In the genomic region with DNA sequence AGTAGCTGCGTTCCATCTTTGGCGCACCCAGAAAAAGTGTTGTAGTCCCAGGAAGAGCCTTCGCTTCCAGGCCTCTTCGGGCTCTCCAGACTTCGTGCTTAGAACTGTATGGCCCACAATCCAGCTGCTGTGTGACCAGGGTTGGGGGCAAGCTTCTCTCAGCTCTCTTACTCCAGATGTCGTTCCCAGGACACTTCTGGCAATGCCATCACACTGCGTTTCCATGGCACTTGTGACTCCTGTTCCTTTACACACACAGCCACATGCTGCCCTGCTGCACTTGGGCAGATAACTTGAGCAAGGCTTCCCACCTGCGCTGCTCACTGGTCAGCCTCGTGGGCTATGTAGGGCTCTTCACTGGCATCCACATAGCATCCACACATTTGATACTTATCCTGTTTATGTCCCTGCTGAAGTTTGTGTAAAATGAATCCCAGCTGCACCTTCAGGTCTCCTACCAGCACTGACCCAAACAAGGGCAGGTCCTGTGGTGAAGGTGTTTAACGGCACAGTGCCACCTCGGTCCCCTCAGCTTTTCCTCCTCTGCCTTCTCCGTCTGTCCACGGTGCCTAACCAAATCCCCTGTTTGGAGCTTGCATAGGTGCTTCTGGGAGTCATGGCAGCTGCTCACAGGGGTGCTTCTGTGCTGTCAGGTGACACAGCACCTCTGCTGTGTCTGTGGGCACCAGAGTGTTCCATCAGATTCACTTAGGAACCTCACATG, we compare ENCODE assay signal across 9 mouse cellular contexts. TPM values are rescaled to one million over a fixed set of nuclear protein-coding genes. Genes with fewer than 3 reads are reported as not detected.
DNase-seq lines count a peak whose midpoint lies in the region; ATAC-seq and TF ChIP-seq lines count a peak whose summit lies in the region.
"Had no signal": no experiment of that assay in that cellular context is flagged by ENCODE, and none has a peak within 500 bp of the region (broad histone marks: within the 10 kb centered on the region; RNA-seq: fewer than 3 reads in every experiment).

No protein-coding gene starts in this region.

- 86% methylated on average over 13 of the region's 13 CpGs for WGBS in lung, embryonic 14.5 days
- 76% methylated on average over 13 of the region's 13 CpGs for WGBS in lung, adult 2 months
- 95% methylated on average over 13 of the region's 13 CpGs for WGBS in forebrain, embryonic 11.5 days
- WGBS in intestine, embryonic 15.5 days = 81% methylated on average over 13 of the region's 13 CpGs
- whole genome bisulfite sequencing in neural tube, embryonic 14.5 days = 80% methylated on average over 13 of the region's 13 CpGs

- no peaks in the 10 kb centered on the region for H3K9me3 ChIP-seq in lung, embryonic 14.5 days (ENCODE audit: low read depth, low read length)
- no peaks in the 10 kb centered on the region for H3K9me3 ChIP-seq in forebrain, embryonic 11.5 days (ENCODE audit: control insufficient read depth, low read length)
- H3K9me3 ChIP-seq in intestine, embryonic 15.5 days = no peaks in the 10 kb centered on the region
- H3K9me3 ChIP-seq in neural tube, embryonic 14.5 days (ENCODE audit: control insufficient read depth, low read length) = no peaks in the 10 kb centered on the region

- H3K27me3 ChIP-seq in lung, embryonic 14.5 days (ENCODE audit: insufficient read depth, low read length) = no peaks in the 10 kb centered on the region
- no peaks in the 10 kb centered on the region for H3K27me3 ChIP-seq in forebrain, embryonic 11.5 days (ENCODE audit: control insufficient read depth, insufficient read depth, low read length)
- H3K27me3 ChIP-seq in intestine, embryonic 15.5 days (replicated peaks) = no peaks in the 10 kb centered on the region
- no peaks in the 10 kb centered on the region for H3K27me3 ChIP-seq in neural tube, embryonic 14.5 days (ENCODE audit: control insufficient read depth, insufficient read depth, low read length)

- no peak overlapping the region for H3K4me3 ChIP-seq in lung, embryonic 14.5 days (ENCODE audit: low read depth, low read length)
- no peak overlapping the region for H3K4me3 ChIP-seq in lung, adult 2 months (replicated peaks; ENCODE audit: extremely low read depth, low read depth, low read length)
- H3K4me3 ChIP-seq in forebrain, embryonic 11.5 days (ENCODE audit: low read depth, low read length) = no peak overlapping the region
- no peak overlapping the region for H3K4me3 ChIP-seq in intestine, embryonic 15.5 days (replicated peaks)
- no peak overlapping the region for H3K4me3 ChIP-seq in neural tube, embryonic 14.5 days (ENCODE audit: low read depth, low read length)
- H3K4me3 ChIP-seq: erythroblast, embryonic 14.5 days had no signal

- H3K4me2 ChIP-seq in lung, embryonic 14.5 days = no peak overlapping the region
- no peak overlapping the region for H3K4me2 ChIP-seq in forebrain, embryonic 11.5 days (ENCODE audit: low read depth, low read length, severe bottlenecking)
- no peak overlapping the region for H3K4me2 ChIP-seq in intestine, embryonic 15.5 days (replicated peaks)
- H3K4me2 ChIP-seq in neural tube, embryonic 14.5 days (ENCODE audit: low read depth, low read length) = no peak overlapping the region

- peaks cover 33% of the 10 kb centered on the region for H3K4me1 ChIP-seq in lung, embryonic 14.5 days (ENCODE audit: insufficient read depth)
- peaks cover 17% of the 10 kb centered on the region for H3K4me1 ChIP-seq in lung, adult 2 months (ENCODE audit: control insufficient read depth, insufficient read depth, low read length)
- peaks cover 15% of the 10 kb centered on the region for H3K4me1 ChIP-seq in forebrain, embryonic 11.5 days (replicated peaks; ENCODE audit: control insufficient read depth, insufficient read depth, low read length)
- H3K4me1 ChIP-seq in intestine, embryonic 15.5 days (replicated peaks) = peaks cover 52% of the 10 kb centered on the region
- H3K4me1 ChIP-seq in neural tube, embryonic 14.5 days (ENCODE audit: control insufficient read depth, insufficient read depth, low read length) = peaks cover 33% of the 10 kb centered on the region

- no peak for TF ChIP-seq CTCF in lung, embryonic 14.5 days (IDR thresholded peaks at IDR 0.05; ENCODE audit: low read depth)
- TF ChIP-seq CTCF in lung, adult 2 months (IDR thresholded peaks at IDR 0.05; ENCODE audit: insufficient read depth, low read length) = no peak

- TF ChIP-seq POLR2A in lung, adult 2 months (IDR thresholded peaks at IDR 0.05; ENCODE audit: borderline replicate concordance, extremely low read depth, low read depth, low read length) = no peak

- ATAC-seq in lung, embryonic 14.5 days (ENCODE audit: insufficient read depth) = no peak
- ATAC-seq in forebrain, embryonic 11.5 days (replicated peaks; ENCODE audit: low FRiP score) = no peak
- no peak for ATAC-seq in intestine, embryonic 15.5 days
- ATAC-seq in neural tube, embryonic 14.5 days (ENCODE audit: low read depth) = no peak

- H3K27ac ChIP-seq in lung, embryonic 14.5 days (ENCODE audit: low read depth) = peak overlapping the region; percentile 98
- H3K27ac ChIP-seq in forebrain, embryonic 11.5 days (ENCODE audit: low read depth, low read length) = peak overlapping the region; percentile 86; the same call in 1 of the 2 replicates
- H3K27ac ChIP-seq in intestine, embryonic 15.5 days = peak overlapping the region; percentile 98
- H3K27ac ChIP-seq in neural tube, embryonic 14.5 days (ENCODE audit: low read depth, low read length) = peak overlapping the region; percentile 97

- H3K36me3 ChIP-seq in lung, embryonic 14.5 days (ENCODE audit: insufficient read depth) = peaks cover 9% of the 10 kb centered on the region; the same call in 1 of the 2 replicates
- no peaks in the 10 kb centered on the region; the same call in 1 of the 2 replicates for H3K36me3 ChIP-seq in forebrain, embryonic 11.5 days (ENCODE audit: control insufficient read depth, insufficient read depth, low read length)
- H3K36me3 ChIP-seq in intestine, embryonic 15.5 days = no peaks in the 10 kb centered on the region
- no peaks in the 10 kb centered on the region for H3K36me3 ChIP-seq in neural tube, embryonic 14.5 days (ENCODE audit: control insufficient read depth, insufficient read depth, low read length)

- DNase-seq in lung, embryonic 14.5 days = no peak
- DNase-seq in lung, adult 2 months = no peak
- no peak for DNase-seq in forebrain, embryonic 11.5 days (ENCODE audit: low spot score)
- DNase-seq in embryo, embryonic 10 days (ENCODE audit: low spot score) = no peak
- DNase-seq in c-Kit-positive CD71-positive TER-119-positive erythroid progenitor cells, embryonic 14.5 days (ENCODE audit: low spot score) = no peak
- no peak for DNase-seq in lung, postnatal 4 days

- H3K9ac ChIP-seq in lung, embryonic 14.5 days = no peak overlapping the region
- H3K9ac ChIP-seq in forebrain, embryonic 11.5 days (ENCODE audit: low read length) = no peak overlapping the region
- no peak overlapping the region for H3K9ac ChIP-seq in intestine, embryonic 15.5 days
- no peak overlapping the region for H3K9ac ChIP-seq in neural tube, embryonic 14.5 days (replicated peaks; ENCODE audit: low read depth, low read length)

RNA-seq across cellular contexts. Expression of gene Hacl1, which starts 22.5 kb away (rescaled TPM):
- 9.3 and 10.4 TPM in 2 replicates for polyA plus RNA-seq in lung, embryonic 14.5 days (2014; fragmentation: Nextera tagmentation; extraction: Ambion mirVana)
- 7.8 and 10.7 TPM in 2 replicates for polyA plus RNA-seq in lung, adult 2 months (2012; rRNA removed)
- 6.9 and 9.4 TPM in 2 replicates for polyA plus RNA-seq in forebrain, embryonic 11.5 days (2014; fragmentation: Nextera tagmentation; extraction: Ambion mirVana)
- polyA plus RNA-seq in intestine, embryonic 15.5 days (2015; fragmentation: Nextera tagmentation; extraction: Ambion mirVana) = 15.5 and 17.4 TPM in 2 replicates
- polyA plus RNA-seq in neural tube, embryonic 14.5 days (2014; fragmentation: Nextera tagmentation; extraction: Ambion mirVana) = 10.0 and 13.5 TPM in 2 replicates

RNA-seq across cellular contexts. Expression of gene Btd, which starts 22.7 kb away (rescaled TPM):
- 23.1 and 28.9 TPM in 2 replicates for polyA plus RNA-seq in lung, embryonic 14.5 days (2014; fragmentation: Nextera tagmentation; extraction: Ambion mirVana)
- 27.5 and 52.3 TPM in 2 replicates for polyA plus RNA-seq in lung, adult 2 months (2012; rRNA removed)
- 13.4 and 13.5 TPM in 2 replicates for polyA plus RNA-seq in forebrain, embryonic 11.5 days (2014; fragmentation: Nextera tagmentation; extraction: Ambion mirVana)
- polyA plus RNA-seq in intestine, embryonic 15.5 days (2015; fragmentation: Nextera tagmentation; extraction: Ambion mirVana) = 27.6 TPM in 2 replicates
- polyA plus RNA-seq in neural tube, embryonic 14.5 days (2014; fragmentation: Nextera tagmentation; extraction: Ambion mirVana) = 14.4 and 17.7 TPM in 2 replicates

RNA-seq across cellular contexts. Expression of gene Gm49387, which starts 22.9 kb away (rescaled TPM):
- polyA plus RNA-seq in lung, embryonic 14.5 days (2014; fragmentation: Nextera tagmentation; extraction: Ambion mirVana) = 0.18 TPM in 1 of 2 replicates, not detected in the other
- polyA plus RNA-seq in lung, adult 2 months (2012; rRNA removed) = not detected in 2 replicates
- not detected in 2 replicates for polyA plus RNA-seq in forebrain, embryonic 11.5 days (2014; fragmentation: Nextera tagmentation; extraction: Ambion mirVana)
- 1.3 TPM in 1 of 2 replicates, not detected in the other for polyA plus RNA-seq in intestine, embryonic 15.5 days (2015; fragmentation: Nextera tagmentation; extraction: Ambion mirVana)
- polyA plus RNA-seq in neural tube, embryonic 14.5 days (2014; fragmentation: Nextera tagmentation; extraction: Ambion mirVana) = not detected in 2 replicates
- polyA plus RNA-seq: erythroblast, embryonic 14.5 days had no signal
